Mouse (Mus musculus) liver, embryonic 12.5 days (tissue): ENCODE data around the gene Haao. TPM values are rescaled to one million over a fixed set of nuclear protein-coding genes. Genes with fewer than 3 reads are reported as not detected.
A peak's percentile ranks its signal among the peaks of the same experiment; 100 is the strongest.

Source experiments
- ATAC-seq: fragments of 200-750 bp; cut with Nextera tagmentation; 2 replicates; pipeline ENCODE4 v1.8.0; 2017; ENCODE audit warnings: moderate number of reproducible peaks, mild to moderate bottlenecking, moderate library complexity
- H3K27ac ChIP-seq: fragments of 300-500 bp; sonication (generic); 2 replicates; pipeline ENCODE4 v1.5.1; 2016; ENCODE audit warnings: mild to moderate bottlenecking
- H3K27me3 ChIP-seq: fragments of 300-500 bp; sonication (generic); replicated peaks from 2 replicates; pipeline ENCODE4 v1.6.1; 2016; ENCODE audit warnings: mild to moderate bottlenecking, moderate library complexity
- H3K36me3 ChIP-seq: fragments of 300-500 bp; sonication (generic); 2 replicates; pipeline ENCODE4 v1.6.1; 2016; ENCODE audit warnings: mild to moderate bottlenecking, moderate library complexity
- H3K4me1 ChIP-seq: fragments of 300-500 bp; sonication (generic); 2 replicates; pipeline ENCODE4 v1.6.1; 2016
- H3K4me2 ChIP-seq: fragments of 300-500 bp; sonication (generic); 2 replicates; pipeline ENCODE4 v1.6.1; 2016; ENCODE audit warnings: mild to moderate bottlenecking, moderate library complexity
- H3K4me3 ChIP-seq: fragments of 300-500 bp; sonication (generic); 2 replicates; pipeline ENCODE4 v1.5.1; 2016; ENCODE audit warnings: mild to moderate bottlenecking, moderate library complexity
- H3K9ac ChIP-seq: fragments of 300-500 bp; sonication (generic); 2 replicates; pipeline ENCODE4 v1.6.1; 2016; ENCODE audit warnings: mild to moderate bottlenecking, moderate library complexity
- H3K9me3 ChIP-seq: fragments of 300-500 bp; sonication (generic); replicated peaks from 2 replicates; pipeline ENCODE4 v1.6.1; 2016; ENCODE audit warnings: mild to moderate bottlenecking, moderate library complexity
- WGBS: fragments of 180-500 bp; shearing (Covaris S2); methylation state at CpG from one replicate; pipeline ENCODE4 v1.1.7; 2016; ENCODE audit not compliant: insufficient replicate concordance; 5-methylcytosine and 5-hydroxymethylcytosine counted together
- polyA plus RNA-seq: library from polyadenylated mRNA; unstranded; fragments of >200 nt; fragmentation: Nextera tagmentation; extraction: Ambion mirVana; gene quantifications from 2 replicates; pipeline ENCODE4 v1.2.1, GENCODE M21; 2016

Gene Haao
- polyA plus RNA-seq, 1 experiment from 2014 or later = 7.7 TPM

DNA sequence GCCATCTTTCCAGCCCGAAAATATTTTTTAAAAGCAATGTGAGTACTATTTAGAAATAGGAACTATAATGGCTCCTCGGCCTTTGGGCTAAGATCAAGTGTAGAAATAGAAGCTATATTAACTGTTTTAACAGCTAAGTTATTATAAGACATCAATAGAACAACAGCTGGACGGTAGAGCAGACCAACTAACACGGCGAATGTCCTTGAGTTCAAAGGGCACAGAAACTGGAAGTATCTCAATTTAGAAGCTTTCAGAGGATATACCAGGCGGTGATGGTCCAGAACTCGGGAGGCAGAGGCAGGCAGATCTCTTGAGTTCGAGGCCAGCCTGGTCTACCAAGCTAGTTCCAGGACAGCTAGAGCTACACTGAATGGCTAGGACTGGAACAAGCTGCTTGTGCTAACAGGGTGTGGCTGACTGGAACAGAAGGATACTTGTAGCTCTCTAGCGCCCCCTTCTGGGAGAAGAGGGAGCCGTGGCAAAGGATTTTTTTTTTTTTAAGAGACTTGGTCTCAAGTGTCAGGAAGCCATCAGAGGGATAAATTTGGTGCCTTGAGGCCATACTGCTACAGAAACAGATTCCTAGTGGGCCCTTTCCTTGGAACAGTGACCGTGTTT lies 39.9 kb downstream of the Haao start:
- Histone ChIP-seq H3K27me3 (no peaks in the 10 kb centered on the region), H3K9me3 (no peaks in the 10 kb centered on the region), H3K4me3 (no peak overlapping the region), H3K4me2 (no peak overlapping the region), H3K36me3 (peaks cover 79% of the 10 kb centered on the region), H3K4me1 (peaks cover 60% of the 10 kb centered on the region), H3K27ac (peak overlapping the region; percentile 86), H3K9ac (0 out of 2 replicates have a peak overlapping the region, but pooled peaks have one; percentile 37)
- WGBS = 63% methylated on average over 11 of the region's 11 CpGs
- ATAC-seq = no peak

DNA sequence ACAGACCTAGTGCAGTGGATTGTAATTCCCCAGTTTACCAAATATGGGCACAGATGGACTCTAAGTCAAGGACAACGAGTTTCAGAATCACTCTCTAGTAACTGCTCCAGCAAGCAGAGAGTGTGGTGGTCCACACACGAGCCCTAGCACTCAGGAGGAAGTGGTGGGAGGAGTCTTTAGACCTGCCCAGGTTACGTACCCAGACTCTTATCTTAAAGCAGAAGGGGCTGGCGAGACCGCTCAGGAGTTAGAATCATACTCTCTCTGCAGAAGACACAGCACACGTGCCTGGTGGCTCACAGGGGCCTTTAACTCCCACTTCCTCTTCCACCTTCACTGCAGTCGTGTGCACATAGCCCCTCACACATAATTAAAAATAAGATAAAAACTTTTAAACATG lies 40.4 kb downstream of the Haao start:
- Histone ChIP-seq H3K4me3 (no peak overlapping the region), H3K27ac (peak overlapping the region; percentile 70), H3K36me3 (peaks cover 79% of the 10 kb centered on the region), H3K27me3 (no peaks in the 10 kb centered on the region), H3K9me3 (no peaks in the 10 kb centered on the region), H3K4me1 (peaks cover 55% of the 10 kb centered on the region), H3K4me2 (no peak overlapping the region), H3K9ac (no peak overlapping the region)
- 18% methylated on average over 7 of the region's 7 CpGs for WGBS
- ATAC-seq = peak; percentile 22; the same call in 1 of the 2 replicates

DNA sequence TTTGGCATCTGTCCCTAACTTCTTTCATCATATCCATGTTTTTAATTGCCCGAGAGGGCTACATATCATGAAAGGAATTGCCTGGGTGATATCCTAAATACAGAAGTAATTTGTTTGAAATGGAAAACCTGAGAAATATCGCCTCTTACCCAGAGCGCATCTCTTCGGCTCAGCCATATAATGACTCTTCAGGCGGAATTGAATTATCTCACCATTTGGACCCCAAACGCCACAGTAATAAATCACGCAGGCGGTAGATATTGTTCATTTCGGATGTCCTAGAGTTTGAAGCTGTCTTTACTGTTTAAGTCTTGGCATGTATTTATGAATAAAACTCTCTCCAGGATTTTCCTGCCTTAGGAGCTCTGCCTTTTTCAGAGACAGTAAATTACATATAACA lies 42.7 kb downstream of the Haao start:
- Histone ChIP-seq H3K27me3 (no peaks in the 10 kb centered on the region), H3K27ac (no peak overlapping the region), H3K4me2 (no peak overlapping the region), H3K9ac (no peak overlapping the region), H3K4me1 (peaks cover 43% of the 10 kb centered on the region), H3K36me3 (peaks cover 81% of the 10 kb centered on the region), H3K4me3 (no peak overlapping the region), H3K9me3 (no peaks in the 10 kb centered on the region)
- 90% methylated on average over 9 of the region's 9 CpGs for WGBS
- ATAC-seq = no peak

DNA sequence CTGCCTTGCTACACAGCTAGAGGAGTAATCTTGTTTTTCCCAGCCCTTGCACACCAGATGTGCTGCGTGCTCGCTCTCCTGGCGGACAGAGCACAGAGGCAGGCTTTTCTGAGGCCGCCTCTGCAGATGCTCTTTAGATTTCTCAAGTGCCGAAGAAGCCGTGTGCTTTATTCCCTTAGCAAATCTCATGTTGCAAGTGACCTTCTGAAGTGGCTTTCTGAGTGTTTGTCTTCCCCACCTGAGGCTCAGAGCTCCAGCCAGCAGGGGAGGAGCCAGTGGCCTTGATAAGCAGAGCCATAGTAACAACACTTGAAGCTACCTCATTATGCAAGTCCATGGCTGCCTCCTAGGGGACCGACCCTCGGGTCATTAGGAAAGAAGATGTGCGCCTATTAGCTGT lies 43.8 kb downstream of the Haao start:
- Histone ChIP-seq H3K4me2 (no peak overlapping the region), H3K27me3 (no peaks in the 10 kb centered on the region), H3K9ac (no peak overlapping the region), H3K4me3 (no peak overlapping the region), H3K9me3 (no peaks in the 10 kb centered on the region), H3K27ac (no peak overlapping the region), H3K4me1 (peaks cover 32% of the 10 kb centered on the region), H3K36me3 (peaks cover 83% of the 10 kb centered on the region)
- 81% methylated on average over 9 of the region's 9 CpGs for WGBS
- no peak for ATAC-seq

DNA sequence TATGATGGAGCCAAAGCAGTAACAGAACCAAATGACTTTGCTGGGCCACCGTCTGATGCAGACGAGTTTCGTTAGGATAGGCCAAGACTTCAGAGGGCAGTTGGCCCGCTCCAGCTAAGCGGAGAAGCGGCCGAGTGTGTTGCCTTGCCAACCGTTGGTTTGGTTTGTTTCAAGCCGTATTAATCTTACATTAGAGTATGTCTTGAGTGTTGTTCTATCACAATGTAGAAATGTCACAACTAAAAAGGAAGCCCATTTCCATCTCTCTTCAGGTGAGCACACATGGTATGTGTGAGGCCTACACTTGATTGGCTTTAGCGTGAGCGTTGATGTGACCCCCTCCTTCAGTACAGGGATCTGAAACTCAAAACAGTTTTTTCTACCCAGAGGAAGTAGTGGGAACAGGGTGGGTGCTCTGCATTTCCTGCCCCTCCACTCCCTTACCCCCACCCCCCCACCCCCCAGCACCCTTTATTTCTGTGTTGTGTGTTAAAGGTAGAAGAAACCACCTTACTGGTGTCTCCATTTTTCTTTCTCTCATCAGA lies 48.2 kb downstream of the Haao start:
- Histone ChIP-seq H3K9ac (no peak overlapping the region), H3K27me3 (no peaks in the 10 kb centered on the region), H3K36me3 (peaks cover 62% of the 10 kb centered on the region), H3K4me2 (no peak overlapping the region), H3K4me1 (0 out of 2 replicates have a peak, but pooled peaks cover 6% of the 10 kb centered on the region), H3K9me3 (no peaks in the 10 kb centered on the region), H3K27ac (no peak overlapping the region), H3K4me3 (no peak overlapping the region)
- WGBS = 86% methylated on average over 11 of the region's 11 CpGs
- no peak for ATAC-seq

DNA sequence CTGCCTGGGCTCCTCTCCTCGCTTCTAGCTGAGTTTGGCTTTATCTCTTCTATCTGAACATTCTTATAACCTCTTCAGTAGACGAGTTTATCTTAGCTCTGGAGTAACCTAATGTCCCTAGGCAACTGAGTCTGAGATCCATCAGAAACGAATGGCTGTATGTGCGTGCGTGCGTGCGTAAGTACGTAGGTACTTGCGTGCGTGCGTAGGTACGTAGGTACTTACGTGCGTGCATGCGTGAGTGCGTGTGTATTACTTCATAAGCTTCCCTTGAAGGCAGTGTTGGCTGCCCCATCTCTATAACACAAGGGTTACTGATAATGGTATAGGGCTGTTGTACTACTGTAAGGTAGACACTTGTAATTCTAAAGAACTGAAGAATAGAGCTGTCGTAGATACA lies 52.6 kb downstream of the Haao start:
- no peaks in the 10 kb centered on the region for H3K4me1 ChIP-seq
- no peak overlapping the region for H3K9ac ChIP-seq
- H3K4me3 ChIP-seq = no peak overlapping the region
- peaks cover 61% of the 10 kb centered on the region for H3K36me3 ChIP-seq
- no peak overlapping the region for H3K4me2 ChIP-seq
- no peaks in the 10 kb centered on the region for H3K9me3 ChIP-seq
- H3K27ac ChIP-seq = no peak overlapping the region
- no peak for ATAC-seq
- WGBS = 90% methylated on average over 17 of the region's 17 CpGs
- no peaks in the 10 kb centered on the region for H3K27me3 ChIP-seq

DNA sequence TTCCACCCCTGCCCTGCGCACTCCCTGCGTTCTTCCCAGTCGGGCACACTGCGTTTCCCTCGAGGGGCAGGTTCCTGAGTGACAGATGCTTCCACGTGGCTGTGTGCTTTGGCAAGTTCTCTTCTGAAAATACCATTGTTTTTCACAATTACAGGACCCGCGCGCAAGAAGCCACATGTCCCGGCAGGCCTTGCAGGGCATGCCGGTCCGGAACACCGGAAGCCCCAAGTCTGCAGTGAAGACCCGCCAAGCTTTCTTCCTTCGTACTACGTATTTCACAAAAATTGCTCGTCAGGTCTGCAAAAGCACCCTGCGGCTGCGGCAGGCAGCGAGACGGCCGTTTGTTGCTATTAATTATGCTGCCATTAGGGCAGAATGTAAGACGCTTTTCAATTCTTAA lies 55.4 kb downstream of the Haao start:
- H3K4me1 ChIP-seq = no peaks in the 10 kb centered on the region
- H3K4me3 ChIP-seq = no peak overlapping the region
- H3K9ac ChIP-seq = no peak overlapping the region
- H3K4me2 ChIP-seq = no peak overlapping the region
- peaks cover 74% of the 10 kb centered on the region for H3K36me3 ChIP-seq
- no peak for ATAC-seq
- WGBS = 88% methylated on average over 23 of the region's 23 CpGs
- no peak overlapping the region for H3K27ac ChIP-seq
- H3K9me3 ChIP-seq = no peaks in the 10 kb centered on the region
- H3K27me3 ChIP-seq = no peaks in the 10 kb centered on the region

DNA sequence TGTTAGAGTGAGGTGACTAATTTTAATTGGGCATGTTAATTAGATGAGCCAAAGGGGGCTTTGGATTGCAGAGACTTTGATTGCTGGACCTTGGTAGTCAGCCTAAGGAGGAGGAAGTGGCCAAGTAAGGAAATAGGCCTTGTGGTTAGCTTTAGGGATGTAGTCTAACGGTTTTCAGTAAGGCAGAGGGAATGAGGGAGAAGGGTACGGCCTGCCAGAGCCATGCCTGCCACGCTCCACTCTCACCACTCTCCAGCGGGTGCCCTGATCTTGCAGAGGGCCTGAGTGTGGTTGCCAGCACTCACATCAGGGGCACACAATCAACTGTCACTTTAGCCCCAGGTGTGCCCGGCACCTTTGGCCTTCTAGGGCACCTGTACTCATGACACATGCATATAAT lies 57.6 kb downstream of the Haao start:
- Histone ChIP-seq H3K27ac (no peak overlapping the region), H3K4me3 (no peak overlapping the region), H3K9me3 (no peaks in the 10 kb centered on the region), H3K4me2 (no peak overlapping the region), H3K4me1 (no peaks in the 10 kb centered on the region), H3K36me3 (peaks cover 89% of the 10 kb centered on the region), H3K9ac (no peak overlapping the region), H3K27me3 (no peaks in the 10 kb centered on the region)
- no peak for ATAC-seq
- WGBS = 55% methylated on average over 5 of the region's 5 CpGs

DNA sequence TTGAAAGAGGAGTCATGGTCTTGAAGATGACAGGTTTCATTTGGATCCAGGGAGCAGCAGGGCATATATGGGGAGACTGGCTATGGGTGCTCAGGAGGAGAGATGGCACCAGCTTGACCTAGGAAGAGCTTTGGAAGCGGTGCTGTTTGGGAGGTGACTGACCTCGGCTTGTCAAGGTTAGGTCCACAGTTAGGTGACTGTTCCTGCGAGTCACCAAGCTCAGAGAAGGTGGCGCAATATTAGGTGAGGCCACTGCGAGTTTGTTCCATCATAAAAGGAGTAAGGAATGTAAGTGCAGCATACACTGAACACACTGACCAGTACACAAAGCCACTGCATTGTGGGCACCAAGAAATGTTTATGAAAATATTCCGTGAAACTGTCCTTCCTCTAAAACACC lies 61.3 kb downstream of the Haao start:
- Histone ChIP-seq H3K36me3 (peaks cover 92% of the 10 kb centered on the region), H3K4me1 (no peaks in the 10 kb centered on the region), H3K27ac (no peak overlapping the region), H3K27me3 (no peaks in the 10 kb centered on the region), H3K4me2 (no peak overlapping the region), H3K4me3 (no peak overlapping the region), H3K9ac (no peak overlapping the region), H3K9me3 (no peaks in the 10 kb centered on the region)
- WGBS = 79% methylated on average over 6 of the region's 6 CpGs
- ATAC-seq = peak; percentile 41; the same call in 1 of the 2 replicates

DNA sequence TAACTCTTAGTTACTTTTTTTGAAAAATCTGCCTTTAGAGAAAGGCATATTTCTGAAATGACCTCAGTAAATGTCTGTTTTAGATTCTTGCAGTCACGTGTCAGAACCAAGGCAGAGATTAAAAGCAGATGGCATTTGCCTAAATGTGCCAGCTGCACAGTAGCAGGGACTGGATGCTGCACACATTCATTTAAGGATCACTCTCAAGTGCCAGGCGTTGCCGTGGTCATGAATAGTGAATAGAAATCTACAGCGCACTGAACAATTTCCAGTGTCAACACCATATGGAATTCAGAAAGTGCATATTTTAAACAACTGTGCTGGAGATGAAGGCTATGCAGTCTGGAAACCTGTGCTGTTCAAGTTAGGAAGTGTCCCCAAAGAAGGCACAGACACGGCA lies 65.0 kb downstream of the Haao start:
- no peak overlapping the region for H3K27ac ChIP-seq
- ATAC-seq = no peak
- H3K4me2 ChIP-seq = no peak overlapping the region
- H3K9me3 ChIP-seq = no peaks in the 10 kb centered on the region
- H3K36me3 ChIP-seq = peaks cover 71% of the 10 kb centered on the region
- peaks cover 28% of the 10 kb centered on the region for H3K4me1 ChIP-seq
- no peak overlapping the region for H3K4me3 ChIP-seq
- no peak overlapping the region for H3K9ac ChIP-seq
- 82% methylated on average over 5 of the region's 5 CpGs for WGBS
- no peaks in the 10 kb centered on the region for H3K27me3 ChIP-seq
